Mouse (Mus musculus): ENCODE data around the gene Hist2h3c2.

DNA sequence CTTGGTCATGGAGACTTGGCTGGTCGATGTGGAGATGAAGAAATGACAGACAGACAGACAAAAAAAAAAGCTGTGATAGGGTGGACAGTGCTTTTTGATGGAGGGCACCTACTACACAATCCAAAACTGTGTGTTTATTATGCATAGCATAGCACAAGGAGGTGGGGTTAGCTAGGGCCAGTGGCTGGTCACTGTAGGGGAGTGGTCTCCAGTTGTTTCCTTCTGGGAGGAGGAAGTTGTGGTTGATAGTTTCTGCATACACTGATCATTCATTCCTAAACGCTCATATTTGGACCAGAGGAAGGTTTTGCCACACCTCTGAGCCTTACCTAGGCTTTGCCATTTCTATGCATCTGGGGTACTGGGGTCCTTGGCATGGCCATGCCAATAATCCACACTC, 8.5 kb downstream of the Hist2h3c2 start:
- no peak for TF ChIP-seq CTCF (IDR thresholded peaks at IDR 0.05; ENCODE audit: low read depth)
- TF ChIP-seq EP300 (IDR thresholded peaks at IDR 0.05; ENCODE audit: low read depth), result no peak

Data from liver, embryonic 14.5 days (tissue).